Mouse (Mus musculus): Measurements from ENCODE around the gene Kmt2e.

DNA sequence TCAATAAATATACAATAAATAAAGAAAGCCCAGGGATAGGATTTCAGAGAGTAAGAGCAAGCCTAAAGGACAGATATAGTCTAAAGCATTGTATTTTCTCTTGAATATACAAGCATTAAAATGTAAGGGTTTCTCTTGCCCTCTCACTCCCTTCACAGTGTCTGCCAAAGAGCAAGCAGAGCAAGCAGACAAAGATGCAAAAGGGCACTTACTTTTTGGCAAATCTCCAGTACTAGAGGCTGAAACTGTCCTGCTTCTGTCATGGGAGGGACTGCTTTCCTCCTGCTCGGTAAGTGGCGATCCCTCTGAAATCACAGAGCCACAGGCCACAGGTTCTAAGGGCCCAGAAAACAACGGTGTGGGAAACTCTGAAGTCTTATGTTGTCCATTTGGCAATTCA, 89.7 kb downstream of the Kmt2e start:
- TF ChIP-seq EP300 (IDR thresholded peaks at IDR 0.05; ENCODE audit: low read depth) = no peak
- TF ChIP-seq CTCF (IDR thresholded peaks at IDR 0.05; ENCODE audit: low read depth) = no peak
